ENCODE assay signal across 28 mouse cellular contexts in genomic region chr17:82664352-82664751, GRCm38 (mm10).
"Had no signal": no experiment of that assay in that cellular context is flagged by ENCODE, and none has a peak within 500 bp of the region (broad histone marks: within the 10 kb centered on the region; RNA-seq: fewer than 3 reads in every experiment).

No protein-coding gene starts in this region.

- H3K27ac ChIP-seq: gastrocnemius, adult 2 months; heart, embryonic 10.5 days; hindbrain, embryonic 10.5 days; hindbrain, embryonic 12.5 days; hindbrain, embryonic 14.5 days; intestine, embryonic 15.5 days; layer of hippocampus, adult 2 months; left cerebral cortex, adult 2 months; limb, embryonic 10.5 days; limb, embryonic 12.5 days; liver, embryonic 13.5 days; liver, embryonic 15.5 days had no signal

- H3K4me3 ChIP-seq: gastrocnemius, adult 2 months; heart, embryonic 10.5 days; heart, embryonic 12.5 days; hindbrain, embryonic 10.5 days; hindbrain, embryonic 12.5 days; intestine, embryonic 15.5 days; layer of hippocampus, adult 2 months; left cerebral cortex, adult 2 months; limb, embryonic 10.5 days; limb, embryonic 12.5 days; liver, embryonic 13.5 days; liver, embryonic 15.5 days had no signal

- H3K4me2 ChIP-seq: heart, embryonic 12.5 days; hindbrain, embryonic 12.5 days; hindbrain, embryonic 14.5 days; intestine, embryonic 15.5 days; limb, embryonic 12.5 days; liver, embryonic 11.5 days; liver, embryonic 13.5 days; liver, embryonic 15.5 days had no signal

- DNase-seq: gastrocnemius, adult 2 months; gastrocnemius, postnatal 10 days; gastrocnemius, postnatal 25 days; heart, adult 18-20 months; heart, postnatal 10 days; heart, postnatal 4 days; kidney, adult 18-20 months; kidney, adult 8-10 months; kidney, postnatal 10 days; kidney, postnatal 25 days; kidney, postnatal 4 days; liver; liver, embryonic 13.5 days had no signal

- ATAC-seq: hindbrain, embryonic 16.5 days; inflammation-experienced regulatory T-cells, adult 6 months; intestine, embryonic 15.5 days; intestine, postnatal 0 days had no signal

- H3K4me1 ChIP-seq: heart, embryonic 10.5 days; heart, embryonic 12.5 days; hindbrain, embryonic 10.5 days; hindbrain, embryonic 12.5 days; intestine, embryonic 15.5 days; limb, embryonic 10.5 days; limb, embryonic 12.5 days; liver, embryonic 13.5 days; liver, embryonic 15.5 days had no signal

- H3K9me3 ChIP-seq: heart, embryonic 10.5 days; heart, embryonic 12.5 days; hindbrain, embryonic 10.5 days; hindbrain, embryonic 12.5 days; intestine, embryonic 15.5 days; limb, embryonic 10.5 days; limb, embryonic 12.5 days; liver, embryonic 13.5 days; liver, embryonic 15.5 days had no signal

- H3K9ac ChIP-seq: heart, embryonic 12.5 days; hindbrain, embryonic 12.5 days; hindbrain, embryonic 14.5 days; intestine, embryonic 15.5 days; limb, embryonic 12.5 days; liver, embryonic 13.5 days; liver, embryonic 15.5 days had no signal

- H3K27me3 ChIP-seq: heart, embryonic 12.5 days; hindbrain, embryonic 12.5 days; intestine, embryonic 15.5 days; limb, embryonic 12.5 days; liver, embryonic 13.5 days; liver, embryonic 15.5 days had no signal

- H3K36me3 ChIP-seq: heart, embryonic 10.5 days; heart, embryonic 12.5 days; hindbrain, embryonic 10.5 days; hindbrain, embryonic 12.5 days; intestine, embryonic 15.5 days; limb, embryonic 10.5 days; limb, embryonic 12.5 days; liver, embryonic 13.5 days; liver, embryonic 15.5 days had no signal
